Mouse (Mus musculus): ENCODE data around the gene Copz2. TPM values are rescaled to one million over a fixed set of nuclear protein-coding genes. Genes with fewer than 3 reads are reported as not detected.

Gene Copz2
- total RNA-seq, 1 experiment = 5.5 TPM

DNA sequence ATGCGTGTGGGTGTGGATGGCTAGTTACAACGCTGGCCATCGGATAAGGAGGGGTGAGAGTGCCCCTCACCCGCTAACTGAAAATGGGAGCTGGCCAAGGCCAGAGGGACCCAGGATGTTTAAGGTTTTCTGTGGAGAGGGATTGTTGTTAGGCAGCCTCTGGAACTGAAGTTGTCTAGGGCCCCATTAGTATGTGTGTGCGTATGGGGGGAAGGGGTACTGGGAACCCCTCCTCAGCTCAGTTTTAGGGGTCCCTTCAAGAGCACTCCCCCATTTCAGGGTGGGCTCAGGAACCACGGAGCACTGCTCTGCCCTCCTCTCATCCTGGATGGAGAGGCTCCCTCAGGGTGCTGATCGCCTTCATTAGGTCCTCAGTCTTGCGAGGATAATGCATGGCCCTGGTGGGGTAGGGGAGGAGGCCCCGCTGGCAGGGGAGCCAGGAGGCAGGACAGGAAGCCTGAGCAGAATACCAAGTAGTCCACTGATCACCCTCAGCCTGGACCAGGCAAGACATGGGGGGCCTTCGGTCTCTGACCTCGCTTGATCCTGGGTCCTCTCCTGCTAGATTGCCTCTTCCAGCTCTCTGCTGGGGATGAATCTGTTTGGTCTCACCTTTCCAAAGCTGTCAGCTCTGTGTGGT is 43.7 kb downstream of the Copz2 start:
- TF ChIP-seq CHD2 (IDR thresholded peaks at IDR 0.05; ENCODE audit: low read depth, low read length) (no peak), ZC3H11A (IDR thresholded peaks at IDR 0.05; ENCODE audit: borderline replicate concordance, low read depth, low read length) (no peak), HCFC1 (IDR thresholded peaks at IDR 0.05; ENCODE audit: borderline replicate concordance, insufficient read depth, low read length) (no peak), MAFK (IDR thresholded peaks at IDR 0.05; ENCODE audit: insufficient read depth, low read depth, low read length) (no peak), ZNF384 (IDR thresholded peaks at IDR 0.05; ENCODE audit: low read depth, low read length) (no peak)
- no peak overlapping the region for H3K9ac ChIP-seq (ENCODE audit: insufficient read depth, low read depth, low read length, poor library complexity, severe bottlenecking)
- no peak overlapping the region for H3K27ac ChIP-seq (ENCODE audit: insufficient read depth, low read depth, low read length, poor library complexity, severe bottlenecking)
- no peak for DNase-seq (ENCODE audit: low read depth, low spot score)
- no peak overlapping the region for H3K4me3 ChIP-seq (ENCODE audit: insufficient read depth in 1 of 2, low read depth in 1 of 2, low read length in 2 of 2, poor library complexity in 1 of 2, severe bottlenecking in 1 of 2)
- H3K36me3 ChIP-seq (ENCODE audit: control insufficient read depth, insufficient read depth, low read length, poor library complexity, severe bottlenecking) = no peaks in the 10 kb centered on the region
- no peaks in the 10 kb centered on the region for H3K9me3 ChIP-seq (ENCODE audit: control insufficient read depth, insufficient read depth, low read depth, low read length)
- H3K4me1 ChIP-seq (ENCODE audit: control insufficient read depth in 2 of 2, insufficient read depth in 2 of 2, low read length in 2 of 2, poor library complexity in 1 of 2) = peaks cover 5 to 12% of the 10 kb centered on the region in 2 experiments; a peak in 3 of 4 replicates
- in situ Hi-C loops (cut with MboI; ENCODE audit: low sequenced_read_pairs in 2 of 2, unreplicated experiment in 2 of 2) = no loop called here

DNA sequence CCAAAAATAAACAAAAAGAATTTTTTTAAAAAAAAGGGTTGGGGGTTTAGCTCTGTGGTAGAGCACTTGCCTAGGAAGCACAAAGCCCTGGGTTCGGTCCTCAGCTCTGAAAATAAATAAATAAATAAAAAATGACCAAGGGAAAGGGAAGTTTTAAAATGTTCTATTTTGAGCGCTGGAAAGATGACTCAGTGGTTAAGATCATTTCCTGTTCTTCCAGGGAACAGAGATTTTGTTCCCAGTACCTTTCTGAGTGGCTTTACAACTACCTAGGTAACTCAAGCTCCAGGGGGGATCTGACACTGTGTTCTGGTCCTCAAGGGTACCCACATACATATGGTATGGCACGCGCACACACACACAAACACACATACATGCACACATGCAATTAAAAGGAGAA is 46.2 kb downstream of the Copz2 start:
- Histone ChIP-seq H3K4me3 (ENCODE audit: insufficient read depth in 1 of 2, low read depth in 1 of 2, low read length in 2 of 2, poor library complexity in 1 of 2, severe bottlenecking in 1 of 2) (no peak overlapping the region), H3K27ac (ENCODE audit: insufficient read depth, low read depth, low read length, poor library complexity, severe bottlenecking) (no peak overlapping the region)
- TF ChIP-seq ZNF384 (IDR thresholded peaks at IDR 0.05; ENCODE audit: low read depth, low read length) (no peak), ZC3H11A (IDR thresholded peaks at IDR 0.05; ENCODE audit: borderline replicate concordance, low read depth, low read length) (no peak), MAFK (IDR thresholded peaks at IDR 0.05; ENCODE audit: insufficient read depth, low read depth, low read length) (no peak), CHD2 (IDR thresholded peaks at IDR 0.05; ENCODE audit: low read depth, low read length) (no peak), HCFC1 (IDR thresholded peaks at IDR 0.05; ENCODE audit: borderline replicate concordance, insufficient read depth, low read length) (no peak)

GRCm38 (mm10) chr11:96899449-96900306 is 50.0 kb downstream of the Copz2 start:
- peak overlapping the region; percentile 63; the same call in 1 of the 2 replicates for H3K27ac ChIP-seq (ENCODE audit: insufficient read depth, low read depth, low read length, poor library complexity, severe bottlenecking)
- no peaks in the 10 kb centered on the region for H3K9me3 ChIP-seq (ENCODE audit: control insufficient read depth, insufficient read depth, low read depth, low read length)
- peaks cover 12 to 33% of the 10 kb centered on the region in 2 experiments for H3K4me1 ChIP-seq (ENCODE audit: control insufficient read depth in 2 of 2, insufficient read depth in 2 of 2, low read length in 2 of 2, poor library complexity in 1 of 2)
- peak overlapping the region; percentile 40; the same call in 1 of the 2 replicates for H3K9ac ChIP-seq (ENCODE audit: insufficient read depth, low read depth, low read length, poor library complexity, severe bottlenecking)
- no peaks in the 10 kb centered on the region for H3K36me3 ChIP-seq (ENCODE audit: control insufficient read depth, insufficient read depth, low read length, poor library complexity, severe bottlenecking)
- peak overlapping the region; percentile 25 to 49; a peak in 2 of 4 replicates for H3K4me3 ChIP-seq (ENCODE audit: insufficient read depth in 1 of 2, low read depth in 1 of 2, low read length in 2 of 2, poor library complexity in 1 of 2, severe bottlenecking in 1 of 2)
- peak; percentile 47 for DNase-seq (ENCODE audit: low read depth, low spot score)
- in situ Hi-C loops (cut with MboI; ENCODE audit: low sequenced_read_pairs in 2 of 2, unreplicated experiment in 2 of 2) = no loop called here
- no peak for TF ChIP-seq HCFC1 (IDR thresholded peaks at IDR 0.05; ENCODE audit: borderline replicate concordance, insufficient read depth, low read length)
- TF ChIP-seq ZC3H11A (IDR thresholded peaks at IDR 0.05; ENCODE audit: borderline replicate concordance, low read depth, low read length) = no peak
- TF ChIP-seq MAFK (IDR thresholded peaks at IDR 0.05; ENCODE audit: insufficient read depth, low read depth, low read length) = no peak
- TF ChIP-seq CHD2 (IDR thresholded peaks at IDR 0.05; ENCODE audit: low read depth, low read length) = no peak
- TF ChIP-seq ZNF384 (IDR thresholded peaks at IDR 0.05; ENCODE audit: low read depth, low read length) = no peak

More for the DNA sequence above, 46.2 kb downstream of the Copz2 start:
- DNase-seq (ENCODE audit: low read depth, low spot score) = no peak
- H3K4me1 ChIP-seq (ENCODE audit: control insufficient read depth in 2 of 2, insufficient read depth in 2 of 2, low read length in 2 of 2, poor library complexity in 1 of 2) = peaks cover 9 to 23% of the 10 kb centered on the region in 2 experiments
- no peaks in the 10 kb centered on the region for H3K9me3 ChIP-seq (ENCODE audit: control insufficient read depth, insufficient read depth, low read depth, low read length)
- H3K9ac ChIP-seq (ENCODE audit: insufficient read depth, low read depth, low read length, poor library complexity, severe bottlenecking) = no peak overlapping the region
- no peaks in the 10 kb centered on the region for H3K36me3 ChIP-seq (ENCODE audit: control insufficient read depth, insufficient read depth, low read length, poor library complexity, severe bottlenecking)
- in situ Hi-C loops (cut with MboI; ENCODE audit: low sequenced_read_pairs in 2 of 2, unreplicated experiment in 2 of 2) = no loop called here

GRCm38 (mm10) chr11:96901332-96901731 is 51.7 kb downstream of the Copz2 start:
- Histone ChIP-seq H3K36me3 (ENCODE audit: control insufficient read depth, insufficient read depth, low read length, poor library complexity, severe bottlenecking) (peaks cover 2% of the 10 kb centered on the region; the same call in 1 of the 2 replicates), H3K9ac (ENCODE audit: insufficient read depth, low read depth, low read length, poor library complexity, severe bottlenecking) (no peak overlapping the region), H3K4me1 (ENCODE audit: control insufficient read depth in 2 of 2, insufficient read depth in 2 of 2, low read length in 2 of 2, poor library complexity in 1 of 2) (peaks cover 12 to 33% of the 10 kb centered on the region in 2 experiments), H3K9me3 (ENCODE audit: control insufficient read depth, insufficient read depth, low read depth, low read length) (no peaks in the 10 kb centered on the region), H3K4me3 (ENCODE audit: insufficient read depth in 1 of 2, low read depth in 1 of 2, low read length in 2 of 2, poor library complexity in 1 of 2, severe bottlenecking in 1 of 2) (no peak overlapping the region), H3K27ac (ENCODE audit: insufficient read depth, low read depth, low read length, poor library complexity, severe bottlenecking) (no peak overlapping the region)
- DNase-seq (ENCODE audit: low read depth, low spot score) = no peak
- TF ChIP-seq HCFC1 (IDR thresholded peaks at IDR 0.05; ENCODE audit: borderline replicate concordance, insufficient read depth, low read length) (no peak), MAFK (IDR thresholded peaks at IDR 0.05; ENCODE audit: insufficient read depth, low read depth, low read length) (no peak)
- in situ Hi-C loops (cut with MboI; ENCODE audit: low sequenced_read_pairs in 2 of 2, unreplicated experiment in 2 of 2) = no loop called here

Measured in ES-E14 (cell line).